Mouse (Mus musculus) bone marrow, adult 2 months (tissue): Measurements from ENCODE around the gene Trpm8.

Source experiments
- CTCF ChIP-seq: fragments of 200-500 bp; IDR thresholded peaks from 2 replicates; pipeline ENCODE4 v1.5.1; 2011; ENCODE audit warnings: low read length, control low read depth; ENCODE audit not compliant: control insufficient read depth, insufficient read depth
- POLR2A ChIP-seq: fragments of 200-500 bp; IDR thresholded peaks from 2 replicates; pipeline ENCODE4 v1.6.1; 2011; ENCODE audit warnings: low read depth, mild to moderate bottlenecking, control low read depth, low read length, borderline replicate concordance; ENCODE audit not compliant: control insufficient read depth

GRCm38 (mm10) chr1:88229566-88229965 is 47.9 kb upstream of the Trpm8 start:
- TF ChIP-seq POLR2A (no peak), CTCF (no peak)
